Mouse (Mus musculus) ovary, adult 18-20 months (tissue): Measurements from ENCODE around the gene Tnfrsf14.
A peak's percentile ranks its signal among the peaks of the same experiment; 100 is the strongest.

ENCODE experiments used
- DNase-seq: peaks from one replicate; pipeline ENCODE4 v3.0.0; 2022; ENCODE audit warnings: low spot score, mixed read lengths

The Tnfrsf14 gene

GRCm38 (mm10) chr4:154914707-154915106 is 13.7 kb downstream of the Tnfrsf14 start:
- DNase-seq, result no peak

- DNase-seq, result no peak
Observed at GRCm38 (mm10) chr4:154914252-154914651, 14.1 kb downstream of the Tnfrsf14 start.

GRCm38 (mm10) chr4:154913845-154914244 is 14.5 kb downstream of the Tnfrsf14 start:
- no peak for DNase-seq

GRCm38 (mm10) chr4:154911644-154912043 is 16.7 kb downstream of the Tnfrsf14 start:
- no peak for DNase-seq

- DNase-seq, result no peak
Observed at GRCm38 (mm10) chr4:154910606-154911522, 17.5 kb downstream of the Tnfrsf14 start.

- no peak for DNase-seq
Observed at GRCm38 (mm10) chr4:154908490-154908889, 19.9 kb downstream of the Tnfrsf14 start.

- DNase-seq, result peak; percentile 38
Observed at GRCm38 (mm10) chr4:154907833-154908232, 20.5 kb downstream of the Tnfrsf14 start.

- peak; percentile 72 for DNase-seq
Observed at GRCm38 (mm10) chr4:154904185-154905071, 23.9 kb downstream of the Tnfrsf14 start.

- no peak for DNase-seq
Observed at GRCm38 (mm10) chr4:154902371-154902770, 26.0 kb downstream of the Tnfrsf14 start.

GRCm38 (mm10) chr4:154898506-154899446 is 29.6 kb downstream of the Tnfrsf14 start, which contains the start of gene Fam213b:
Fam213b (minus strand) TSS chr4:154899135.
- peak; percentile 83 for DNase-seq

- DNase-seq, result no peak
Observed at GRCm38 (mm10) chr4:154897676-154898465, 30.5 kb downstream of the Tnfrsf14 start.

GRCm38 (mm10) chr4:154895549-154895948 is 32.8 kb downstream of the Tnfrsf14 start:
- DNase-seq, result no peak

GRCm38 (mm10) chr4:154890887-154891286 is 37.5 kb downstream of the Tnfrsf14 start:
- DNase-seq, result no peak

GRCm38 (mm10) chr4:154887593-154888250 is 40.6 kb downstream of the Tnfrsf14 start:
- no peak for DNase-seq

- no peak for DNase-seq
Observed at GRCm38 (mm10) chr4:154886876-154887592, 41.3 kb downstream of the Tnfrsf14 start.

- DNase-seq, result no peak
Observed at GRCm38 (mm10) chr4:154885416-154885815, 42.9 kb downstream of the Tnfrsf14 start.

GRCm38 (mm10) chr4:154882014-154882659 is 46.2 kb downstream of the Tnfrsf14 start:
- no peak for DNase-seq

GRCm38 (mm10) chr4:154880730-154881129 is 47.6 kb downstream of the Tnfrsf14 start:
- DNase-seq, result no peak
